Mouse (Mus musculus) erythroblast, embryonic 14.5 days (primary cell): ENCODE results near the gene Zfhx2.

Experiments used
- GATA1 ChIP-seq: IDR thresholded peaks from 2 replicates; pipeline ENCODE4 v1.6.1; 2012; ENCODE audit warnings: low read length, inconsistent platforms, mixed read lengths
- TAL1 ChIP-seq: IDR thresholded peaks from 3 replicates; pipeline ENCODE4 v1.6.1; 2012; ENCODE audit warnings: low read length, inconsistent platforms, mixed read lengths

- TF ChIP-seq GATA1 (no peak), TAL1 (no peak)
Measured at GRCm38 (mm10) chr14:55125711-55126110, 33.6 kb upstream of the Zfhx2 start.
